Mouse (Mus musculus): Measurements from ENCODE around the gene Sbk2. TPM values are rescaled to one million over a fixed set of nuclear protein-coding genes. Genes with fewer than 3 reads are reported as not detected.

Gene Sbk2
- total RNA-seq, 2 experiments from 2014 or later: 0.15 TPM; not detected in 1

DNA sequence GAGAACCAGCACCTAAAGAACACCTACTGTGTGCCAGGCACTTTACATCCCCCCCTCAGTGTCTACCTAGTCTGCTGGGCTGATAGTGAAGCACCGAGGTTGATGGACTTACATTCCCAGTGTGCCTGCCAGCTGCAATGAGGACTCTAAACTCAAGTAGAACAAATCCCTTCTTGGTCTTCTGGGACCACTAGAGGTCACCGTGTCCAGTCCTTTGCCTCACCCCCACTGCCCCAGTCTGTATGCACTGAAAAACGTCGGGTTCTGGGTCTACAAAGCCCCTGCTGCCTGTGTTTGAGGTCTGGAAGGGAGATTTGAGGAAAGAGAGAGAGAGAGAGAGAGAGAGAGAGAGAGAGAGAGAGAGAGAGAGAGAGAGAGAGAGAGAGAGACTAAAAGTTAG is 39.7 kb downstream of the Sbk2 start:
- no peak for DNase-seq (ENCODE audit: low spot score in 2 of 2)
- intact Hi-C loops (cut with DNase I): loop anchor here (5.0 kb wide), 1 partner anchor 82 kb away; the partner anchor contains the start of gene Shisa7

DNA sequence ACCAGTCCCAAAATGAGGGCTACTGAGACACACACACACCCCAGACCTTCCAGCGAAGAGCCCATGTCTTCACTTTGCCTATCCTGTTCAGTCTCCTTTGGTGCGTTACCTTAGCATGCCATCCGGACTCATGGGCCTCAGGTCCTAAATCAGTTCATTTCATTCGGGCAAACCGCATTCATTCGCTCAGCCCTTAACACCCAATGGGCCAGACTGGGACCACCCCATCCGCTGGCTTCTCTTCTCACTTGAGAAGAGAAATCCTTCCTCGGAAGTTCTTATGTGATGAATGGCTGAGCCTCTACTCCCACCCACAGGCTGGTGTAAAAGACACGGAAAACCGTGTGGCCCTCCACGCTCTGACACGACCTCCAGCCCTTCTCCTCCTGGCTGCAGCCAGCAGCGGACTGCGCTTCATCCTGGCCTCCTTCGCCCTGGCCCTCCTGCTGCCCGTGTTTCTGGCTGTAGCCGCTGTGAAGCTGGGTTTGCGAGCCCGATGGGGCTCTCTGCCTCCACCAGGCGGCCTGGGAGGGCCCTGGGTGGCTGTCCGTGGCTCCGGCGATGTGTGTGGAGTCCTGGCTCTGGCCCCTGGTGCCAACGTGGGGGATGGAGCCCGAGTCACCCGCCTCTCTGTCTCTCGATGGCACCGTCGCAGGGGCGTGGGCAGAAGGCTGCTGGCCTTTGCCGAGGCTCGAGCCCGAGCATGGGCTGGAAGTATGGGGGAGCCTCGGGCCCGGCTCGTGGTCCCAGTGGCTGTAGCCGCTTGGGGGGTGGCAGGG is 40.4 kb downstream of the Sbk2 start:
- intact Hi-C loops (cut with DNase I): loop anchor here (5.0 kb wide), 1 partner anchor 81 kb away; the partner anchor contains the start of gene Shisa7
- peak; percentile 48 to 67 for DNase-seq (ENCODE audit: low spot score in 2 of 2)

- intact Hi-C loops (cut with DNase I): loop anchor here (5.0 kb wide), 1 partner anchor 81 kb away; the partner anchor contains the start of gene Shisa7
- DNase-seq (ENCODE audit: low spot score in 2 of 2): peak; percentile 79 to 84
Observed at GRCm38 (mm10) chr7:4922931-4923565, 41.2 kb downstream of the Sbk2 start.

GRCm38 (mm10) chr7:4922508-4922907 is 41.7 kb downstream of the Sbk2 start:
- peak; percentile 88 to 92 for DNase-seq (ENCODE audit: low spot score in 2 of 2)
- intact Hi-C loops (cut with DNase I): loop anchor here (5.0 kb wide), 1 partner anchor 80 kb away; the partner anchor contains the start of gene Shisa7

- DNase-seq (ENCODE audit: low spot score in 2 of 2): no peak
Observed at GRCm38 (mm10) chr7:4921824-4922482, 42.3 kb downstream of the Sbk2 start, which contains the start of gene Nat14. TSS of gene Nat14 (plus strand) at chr7:4922028.

GRCm38 (mm10) chr7:4920976-4921823 is 43.0 kb downstream of the Sbk2 start:
- no peak for DNase-seq (ENCODE audit: low spot score in 2 of 2)
- intact Hi-C loops (cut with DNase I): loop anchor here (5.0 kb wide), 1 partner anchor 79 kb away; the partner anchor contains the start of gene Shisa7

More at GRCm38 (mm10) chr7:4921824-4922482, 42.3 kb downstream of the Sbk2 start, which contains the start of gene Nat14:
- intact Hi-C loops (cut with DNase I): loop anchor here (5.0 kb wide), 1 partner anchor 80 kb away; the partner anchor contains the start of gene Shisa7

- DNase-seq (ENCODE audit: low spot score in 2 of 2): no peak
- intact Hi-C loops (cut with DNase I): loop anchor here (5.0 kb wide), 1 partner anchor 78 kb away; the partner anchor contains the start of gene Shisa7
Observed at GRCm38 (mm10) chr7:4920496-4920895, 43.7 kb downstream of the Sbk2 start.

DNA sequence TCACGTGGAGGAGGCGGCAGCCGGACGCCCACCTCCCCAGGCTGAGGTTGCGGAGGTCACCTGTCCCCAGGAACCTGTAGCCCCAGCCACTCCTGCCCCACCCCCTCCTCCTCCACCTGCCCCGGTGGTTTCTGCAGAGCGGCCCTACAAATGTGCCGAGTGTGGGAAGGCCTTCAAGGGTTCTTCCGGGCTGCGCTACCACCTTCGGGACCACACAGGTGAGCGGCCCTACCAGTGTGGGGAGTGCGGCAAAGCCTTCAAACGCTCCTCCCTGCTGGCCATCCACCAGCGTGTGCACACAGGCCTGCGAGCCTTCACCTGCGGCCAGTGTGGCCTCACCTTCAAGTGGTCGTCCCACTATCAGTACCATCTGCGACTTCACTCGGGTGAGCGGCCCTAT is 44.2 kb downstream of the Sbk2 start:
- DNase-seq (ENCODE audit: low spot score in 2 of 2): no peak
- intact Hi-C loops (cut with DNase I): loop anchor here (5.0 kb wide), 1 partner anchor 78 kb away; the partner anchor contains the start of gene Shisa7

DNA sequence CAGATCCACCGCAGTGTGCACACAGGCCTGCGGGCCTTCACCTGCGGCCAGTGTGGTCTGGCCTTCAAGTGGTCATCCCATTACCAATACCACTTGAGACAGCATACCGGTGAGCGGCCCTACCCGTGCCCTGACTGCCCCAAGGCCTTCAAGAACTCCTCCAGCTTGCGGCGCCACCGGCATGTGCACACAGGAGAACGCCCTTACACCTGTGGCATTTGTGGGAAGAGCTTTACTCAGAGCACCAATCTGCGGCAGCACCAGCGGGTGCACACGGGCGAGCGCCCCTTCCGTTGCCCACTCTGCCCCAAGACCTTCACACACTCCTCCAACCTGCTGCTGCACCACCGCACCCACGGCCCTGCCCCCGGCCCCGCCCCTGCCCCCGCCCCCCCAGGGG is 45.1 kb downstream of the Sbk2 start:
- intact Hi-C loops (cut with DNase I): no loop called here
- DNase-seq (ENCODE audit: low spot score in 2 of 2): no peak

- no peak for DNase-seq (ENCODE audit: low spot score in 2 of 2)
- intact Hi-C loops (cut with DNase I): no loop called here
Observed at GRCm38 (mm10) chr7:4918681-4919080, 45.5 kb downstream of the Sbk2 start.

GRCm38 (mm10) chr7:4917494-4917893 is 46.7 kb downstream of the Sbk2 start:
- no peak for DNase-seq (ENCODE audit: low spot score in 2 of 2)
- intact Hi-C loops (cut with DNase I): no loop called here

GRCm38 (mm10) chr7:4915669-4916416 is 48.4 kb downstream of the Sbk2 start:
- intact Hi-C loops (cut with DNase I): no loop called here
- DNase-seq (ENCODE audit: low spot score in 2 of 2): peak in 1 of 2 experiments; percentile 47

DNA sequence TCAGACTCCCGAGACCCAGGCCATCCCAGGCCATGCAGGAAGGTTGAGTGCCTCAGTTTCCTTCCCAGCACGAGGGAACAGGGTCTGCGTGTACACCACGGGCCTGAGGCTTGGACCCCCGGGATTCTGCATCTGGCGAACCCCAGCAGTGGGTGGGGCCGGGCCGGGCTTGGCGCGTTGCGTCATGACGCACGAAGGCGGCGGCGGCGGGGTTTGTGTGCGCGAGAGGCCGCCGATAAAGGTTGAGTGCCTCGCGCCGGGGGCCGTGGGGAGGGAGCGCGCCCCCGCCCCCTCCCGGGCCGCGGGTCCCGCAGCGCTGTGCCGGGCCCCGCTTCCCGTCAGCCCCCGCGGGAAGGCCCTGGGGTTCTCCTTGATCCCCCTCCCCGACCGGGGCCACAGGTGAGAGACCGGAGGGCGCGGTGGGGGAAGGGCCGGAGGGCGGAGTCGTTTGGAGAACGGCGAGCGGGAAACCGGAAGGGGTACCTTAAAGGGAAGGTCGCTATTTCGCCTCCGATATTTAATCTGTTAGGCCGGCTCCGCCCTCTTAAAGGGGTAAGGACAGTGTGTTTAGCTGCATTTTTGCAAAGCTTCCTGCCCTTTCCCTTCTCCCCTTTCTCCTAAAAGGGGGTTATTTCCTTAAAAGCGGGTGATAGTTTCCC is 49.1 kb downstream of the Sbk2 start, which contains the start of gene Zfp628:
Gene Zfp628 (plus strand): TSS at position 211 of the 659 bp plus-strand sequence.
- intact Hi-C loops (cut with DNase I): no loop called here
- peak; percentile 94 to 95 for DNase-seq (ENCODE audit: low spot score in 2 of 2)

DNA sequence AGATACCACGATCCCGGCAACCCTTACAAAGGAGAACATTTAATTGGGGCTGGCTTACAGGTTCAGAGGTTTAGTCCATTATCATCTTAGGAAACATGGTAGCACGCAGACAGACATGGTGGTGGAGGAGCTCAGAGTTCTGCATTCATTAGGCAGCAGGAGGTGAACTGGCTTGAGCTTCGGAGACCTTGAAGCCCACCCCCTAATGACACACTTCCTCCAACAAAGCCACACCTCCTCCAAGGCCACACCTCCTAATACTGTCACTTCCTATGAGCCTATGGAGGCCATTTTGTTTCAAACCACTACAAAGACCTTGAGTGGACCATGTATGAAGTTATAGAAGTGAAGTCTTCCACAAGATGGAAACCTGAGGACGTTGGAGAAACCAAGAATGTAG is 52.0 kb downstream of the Sbk2 start:
- no peak for DNase-seq (ENCODE audit: low spot score in 2 of 2)
- intact Hi-C loops (cut with DNase I): no loop called here

DNA sequence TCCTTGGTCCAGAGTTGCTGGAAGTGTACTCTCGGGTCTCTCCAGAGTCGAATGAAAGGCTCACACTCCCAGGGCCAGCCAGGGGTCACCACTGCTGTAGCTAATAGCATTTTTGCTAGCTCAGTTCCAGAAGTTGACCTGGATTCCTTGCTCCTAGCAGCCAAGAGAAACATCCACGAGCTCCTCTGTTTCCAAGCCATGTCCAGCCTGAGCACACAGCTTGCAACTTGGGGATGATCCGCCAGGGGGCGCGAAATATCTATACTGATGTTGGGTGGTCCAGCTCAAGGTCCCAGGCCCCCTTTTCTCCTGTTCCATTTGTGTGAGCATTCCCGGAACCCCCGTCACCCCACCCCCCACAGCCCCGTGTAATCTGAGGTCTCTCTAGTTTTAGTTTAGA is 52.6 kb downstream of the Sbk2 start:
- peak; percentile 71 to 76 for DNase-seq (ENCODE audit: low spot score in 2 of 2)
- intact Hi-C loops (cut with DNase I): no loop called here

GRCm38 (mm10) chr7:4906466-4906950 is 57.7 kb downstream of the Sbk2 start, which contains the start of gene Gm36210:
TSS of gene Gm36210 (minus strand) at chr7:4906516.
- DNase-seq (ENCODE audit: low spot score in 2 of 2): no peak
- intact Hi-C loops (cut with DNase I): no loop called here

DNA sequence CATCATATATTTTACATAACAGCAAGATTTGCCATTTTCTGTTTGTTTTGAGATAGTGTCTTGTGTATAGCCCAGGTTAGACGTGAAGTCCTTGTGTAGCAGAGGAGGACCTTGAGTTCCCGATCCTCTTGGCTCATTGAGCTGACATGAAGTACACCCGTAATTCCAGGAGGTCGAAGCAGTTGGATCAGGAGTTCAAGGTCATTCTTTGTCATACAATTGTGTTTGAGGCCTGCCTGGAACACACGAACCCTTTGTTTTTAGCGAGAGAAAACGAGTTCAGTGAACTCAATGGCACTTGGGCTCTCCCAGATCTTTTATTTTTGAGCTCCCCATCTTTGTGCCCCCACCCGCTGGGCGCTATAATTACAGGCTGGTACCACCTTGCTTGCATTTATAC is 61.8 kb downstream of the Sbk2 start:
- no peak for DNase-seq (ENCODE audit: low spot score in 2 of 2)
- intact Hi-C loops (cut with DNase I): no loop called here

All from left cerebral cortex, postnatal 14 days (tissue).